Mouse (Mus musculus) ES-E14 (cell line): Measurements from ENCODE around the gene Pmf1.
"Not testable (repeated sequence)": the region's sequence is repeated elsewhere in the genome, so short reads cannot be mapped to it uniquely, and the experiment has no call there.

Source experiments
- CHD2 ChIP-seq: IDR thresholded peaks from 2 replicates; pipeline ENCODE4 v1.6.1; 2014; ENCODE audit warnings: mild to moderate bottlenecking, low read depth, low read length, inconsistent platforms
- HCFC1 ChIP-seq: IDR thresholded peaks from 2 replicates; pipeline ENCODE4 v1.6.1; 2012; ENCODE audit warnings: low read length, inconsistent platforms, borderline replicate concordance; ENCODE audit not compliant: insufficient read depth
- MAFK ChIP-seq: IDR thresholded peaks from 2 replicates; pipeline ENCODE4 v1.6.1; 2014; ENCODE audit warnings: mild to moderate bottlenecking, low read depth, low read length, inconsistent platforms; ENCODE audit not compliant: insufficient read depth
- ZC3H11A ChIP-seq: IDR thresholded peaks from 2 replicates; pipeline ENCODE4 v1.6.1; 2012; ENCODE audit warnings: low read depth, mild to moderate bottlenecking, inconsistent platforms, low read length, borderline replicate concordance

- TF ChIP-seq MAFK, CHD2, HCFC1, ZC3H11A: not testable (repeated sequence)
Measured at GRCm38 (mm10) chr3:88372643-88373042, 37.5 kb downstream of the Pmf1 start, which contains the start of gene Bglap3.
